Comparison of ENCODE assay signal across 8 mouse cellular contexts in genomic region chr15:97782749-97783105, GRCm38 (mm10). TPM values are rescaled to one million over a fixed set of nuclear protein-coding genes. Genes with fewer than 3 reads are reported as not detected.
DNase-seq lines count a peak whose midpoint lies in the region; ATAC-seq and TF ChIP-seq lines count a peak whose summit lies in the region.

No protein-coding gene starts in this region.

- H3K4me2 ChIP-seq in midbrain, embryonic 11.5 days: no peak overlapping the region
- H3K4me2 ChIP-seq in midbrain, embryonic 15.5 days: no peak overlapping the region; the same call in 1 of the 2 replicates
- peak overlapping the region; percentile 41 for H3K4me2 ChIP-seq in intestine, embryonic 16.5 days (ENCODE audit: low read depth, low read length)
- peak overlapping the region; percentile 52 for H3K4me2 ChIP-seq in lung, embryonic 16.5 days (ENCODE audit: low read depth, low read length)

- no peaks in the 10 kb centered on the region for H3K9me3 ChIP-seq in midbrain, embryonic 11.5 days (ENCODE audit: control insufficient read depth, low read length)
- no peaks in the 10 kb centered on the region for H3K9me3 ChIP-seq in midbrain, embryonic 15.5 days
- no peaks in the 10 kb centered on the region for H3K9me3 ChIP-seq in intestine, embryonic 16.5 days (ENCODE audit: control insufficient read depth, low read length)
- H3K9me3 ChIP-seq in lung, embryonic 16.5 days (ENCODE audit: control insufficient read depth, low read length): no peaks in the 10 kb centered on the region

- TF ChIP-seq CTCF in brain, embryonic 14.5 days (IDR thresholded peaks at IDR 0.05; ENCODE audit: borderline replicate concordance, extremely low read depth, insufficient read depth, insufficient read length): peak; percentile 74

- peaks cover 4% of the 10 kb centered on the region for H3K27me3 ChIP-seq in midbrain, embryonic 11.5 days (ENCODE audit: control insufficient read depth, insufficient read depth, low read length)
- H3K27me3 ChIP-seq in midbrain, embryonic 15.5 days (replicated peaks): peaks cover 17% of the 10 kb centered on the region; the same call in 1 of the 2 replicates
- no peaks in the 10 kb centered on the region for H3K27me3 ChIP-seq in intestine, embryonic 16.5 days (replicated peaks; ENCODE audit: control insufficient read depth, insufficient read depth, low read length)
- no peaks in the 10 kb centered on the region for H3K27me3 ChIP-seq in lung, embryonic 16.5 days (ENCODE audit: control insufficient read depth, insufficient read depth, low read depth, low read length)

- no peaks in the 10 kb centered on the region for H3K36me3 ChIP-seq in midbrain, embryonic 11.5 days (ENCODE audit: control insufficient read depth, insufficient read depth, low read length)
- no peaks in the 10 kb centered on the region for H3K36me3 ChIP-seq in midbrain, embryonic 15.5 days (replicated peaks)
- no peaks in the 10 kb centered on the region for H3K36me3 ChIP-seq in intestine, embryonic 16.5 days (ENCODE audit: control insufficient read depth, insufficient read depth, low read length)
- no peaks in the 10 kb centered on the region for H3K36me3 ChIP-seq in lung, embryonic 16.5 days (ENCODE audit: control insufficient read depth, insufficient read depth, low read length)

- no peak overlapping the region for H3K9ac ChIP-seq in midbrain, embryonic 11.5 days (ENCODE audit: low read length)
- H3K9ac ChIP-seq in midbrain, embryonic 15.5 days: no peak overlapping the region
- no peak overlapping the region for H3K9ac ChIP-seq in intestine, embryonic 16.5 days (ENCODE audit: low read depth, low read length)
- H3K9ac ChIP-seq in lung, embryonic 16.5 days (ENCODE audit: low read length): peak overlapping the region; percentile 45; the same call in 1 of the 2 replicates

- no peak overlapping the region for H3K27ac ChIP-seq in midbrain, embryonic 11.5 days (ENCODE audit: low read depth, low read length)
- no peak overlapping the region for H3K27ac ChIP-seq in midbrain, embryonic 15.5 days
- H3K27ac ChIP-seq in intestine, embryonic 16.5 days (ENCODE audit: low read length): peak overlapping the region; percentile 53
- peak overlapping the region; percentile 44; the same call in 1 of the 2 replicates for H3K27ac ChIP-seq in lung, embryonic 16.5 days (ENCODE audit: low read length)

- 4% methylated on average over 9 of the region's 9 CpGs for WGBS in midbrain, embryonic 11.5 days
- WGBS in midbrain, embryonic 15.5 days: 2% methylated on average over 9 of the region's 9 CpGs
- 8% methylated on average over 9 of the region's 9 CpGs for WGBS in intestine, embryonic 16.5 days
- 6% methylated on average over 9 of the region's 9 CpGs for WGBS in lung, embryonic 16.5 days

- ATAC-seq in midbrain, embryonic 11.5 days (ENCODE audit: low FRiP score): no peak
- no peak for ATAC-seq in midbrain, embryonic 15.5 days (replicated peaks)
- peak; percentile 47 for ATAC-seq in intestine, embryonic 16.5 days
- ATAC-seq in lung, embryonic 16.5 days (ENCODE audit: low read depth): peak; percentile 41; the same call in 1 of the 2 replicates

- no peak overlapping the region for H3K4me3 ChIP-seq in midbrain, embryonic 11.5 days (ENCODE audit: low read depth, low read length)
- H3K4me3 ChIP-seq in midbrain, embryonic 15.5 days: no peak overlapping the region
- H3K4me3 ChIP-seq in intestine, embryonic 16.5 days (ENCODE audit: low read length): peak overlapping the region; percentile 25
- H3K4me3 ChIP-seq in lung, embryonic 16.5 days (ENCODE audit: low read length): peak overlapping the region; percentile 33

- no peak for TF ChIP-seq POLR2A in brain, embryonic 14.5 days (IDR thresholded peaks at IDR 0.05; ENCODE audit: borderline replicate concordance, extremely low read depth, insufficient read depth, insufficient read length, poor library complexity, severe bottlenecking)

- peak; percentile 94 for DNase-seq in midbrain, embryonic 11.5 days (ENCODE audit: low spot score, missing footprints)
- peak; percentile 61 for DNase-seq in brain, embryonic 14.5 days (ENCODE audit: low read depth)
- DNase-seq in heart, adult 11 months: peak; percentile 96
- DNase-seq in retina, embryonic 14.5 days (ENCODE audit: low spot score): peak; percentile 81
- DNase-seq in urinary bladder, postnatal 25 days (ENCODE audit: low spot score): peak; percentile 81

- H3K4me1 ChIP-seq in midbrain, embryonic 11.5 days (ENCODE audit: control insufficient read depth, insufficient read depth, low read length): peaks cover 7% of the 10 kb centered on the region
- peaks cover 22% of the 10 kb centered on the region; the same call in 1 of the 2 replicates for H3K4me1 ChIP-seq in midbrain, embryonic 15.5 days
- peaks cover 5% of the 10 kb centered on the region for H3K4me1 ChIP-seq in intestine, embryonic 16.5 days (ENCODE audit: control insufficient read depth, insufficient read depth, low read length)
- peaks cover 35% of the 10 kb centered on the region for H3K4me1 ChIP-seq in lung, embryonic 16.5 days (replicated peaks; ENCODE audit: control insufficient read depth, insufficient read depth, low read length)

RNA-seq across cellular contexts. Expression of gene Slc48a1, which starts 4.4 kb away (rescaled TPM):
- polyA plus RNA-seq in midbrain, embryonic 11.5 days (2014; fragmentation: Nextera tagmentation; extraction: Ambion mirVana): 32.6 and 33.6 TPM in 2 replicates
- 85.7 and 90.1 TPM in 2 replicates for polyA plus RNA-seq in midbrain, embryonic 15.5 days (2015; fragmentation: Nextera tagmentation; extraction: Ambion mirVana)
- 34.5 and 39.5 TPM in 2 replicates for polyA plus RNA-seq in brain, embryonic 14.5 days (2012; rRNA removed)
- polyA plus RNA-seq in intestine, embryonic 16.5 days (2015; fragmentation: Nextera tagmentation; extraction: Ambion mirVana): 25.4 and 26.9 TPM in 2 replicates
- polyA plus RNA-seq in lung, embryonic 16.5 days (2015; fragmentation: Nextera tagmentation; extraction: Ambion mirVana): 46.8 and 49.5 TPM in 2 replicates

RNA-seq across cellular contexts. Expression of gene Rapgef3, which starts 15.0 kb away (rescaled TPM):
- polyA plus RNA-seq in midbrain, embryonic 11.5 days (2014; fragmentation: Nextera tagmentation; extraction: Ambion mirVana): 3.0 and 3.2 TPM in 2 replicates
- polyA plus RNA-seq in midbrain, embryonic 15.5 days (2015; fragmentation: Nextera tagmentation; extraction: Ambion mirVana): 15.4 and 16.8 TPM in 2 replicates
- 19.7 and 20.4 TPM in 2 replicates for polyA plus RNA-seq in brain, embryonic 14.5 days (2012; rRNA removed)
- polyA plus RNA-seq in intestine, embryonic 16.5 days (2015; fragmentation: Nextera tagmentation; extraction: Ambion mirVana): 7.9 and 8.5 TPM in 2 replicates
- polyA plus RNA-seq in lung, embryonic 16.5 days (2015; fragmentation: Nextera tagmentation; extraction: Ambion mirVana): 20.8 and 22.7 TPM in 2 replicates

RNA-seq across cellular contexts. Expression of gene Endou, which starts 51.6 kb away (rescaled TPM):
- polyA plus RNA-seq in midbrain, embryonic 11.5 days (2014; fragmentation: Nextera tagmentation; extraction: Ambion mirVana): 0.18 and 0.32 TPM in 2 replicates
- 0.17 and 0.27 TPM in 2 replicates for polyA plus RNA-seq in midbrain, embryonic 15.5 days (2015; fragmentation: Nextera tagmentation; extraction: Ambion mirVana)
- polyA plus RNA-seq in brain, embryonic 14.5 days (2012; rRNA removed): 0.90 and 1.3 TPM in 2 replicates
- 0.09 and 0.22 TPM in 2 replicates for polyA plus RNA-seq in intestine, embryonic 16.5 days (2015; fragmentation: Nextera tagmentation; extraction: Ambion mirVana)
- 0.55 and 1.6 TPM in 2 replicates for polyA plus RNA-seq in lung, embryonic 16.5 days (2015; fragmentation: Nextera tagmentation; extraction: Ambion mirVana)

Comparison
In these comparisons a context has a peak if more than half of its experiments do, and no peak if none do; other contexts are left out.
1. ATAC-seq: peak in intestine, embryonic 16.5 days (single experiment) and lung, embryonic 16.5 days (single experiment); none in midbrain, embryonic 11.5 days (single experiment) and midbrain, embryonic 15.5 days (single experiment).
2. H3K27ac ChIP-seq: peak in intestine, embryonic 16.5 days (single experiment) and lung, embryonic 16.5 days (single experiment); none in midbrain, embryonic 11.5 days (single experiment) and midbrain, embryonic 15.5 days (single experiment).
3. H3K4me2 ChIP-seq: peak in intestine, embryonic 16.5 days (single experiment) and lung, embryonic 16.5 days (single experiment); none in midbrain, embryonic 11.5 days (single experiment) and midbrain, embryonic 15.5 days (single experiment).
4. H3K4me3 ChIP-seq: peak in intestine, embryonic 16.5 days (single experiment) and lung, embryonic 16.5 days (single experiment); none in midbrain, embryonic 11.5 days (single experiment) and midbrain, embryonic 15.5 days (single experiment).
5. Peak in every context shown above with its lines, with median percentiles within 50 percentile points of each other: DNase-seq.